Mouse (Mus musculus) liver, adult (tissue): ENCODE measurements around the gene Poc1a.

Experiments used
- GATA4 ChIP-seq: IDR thresholded peaks from 2 replicates; pipeline ENCODE4 v1.6.1; 2014; ENCODE audit warnings: mild to moderate bottlenecking, low read length; ENCODE audit not compliant: insufficient replicate concordance

The Poc1a gene

GRCm38 (mm10) chr9:106275806-106276205 is 5.1 kb upstream of the Poc1a start:
- TF ChIP-seq GATA4 = no peak

GRCm38 (mm10) chr9:106280386-106280785 is 475 bp upstream of the Poc1a start:
- no peak for TF ChIP-seq GATA4

DNA sequence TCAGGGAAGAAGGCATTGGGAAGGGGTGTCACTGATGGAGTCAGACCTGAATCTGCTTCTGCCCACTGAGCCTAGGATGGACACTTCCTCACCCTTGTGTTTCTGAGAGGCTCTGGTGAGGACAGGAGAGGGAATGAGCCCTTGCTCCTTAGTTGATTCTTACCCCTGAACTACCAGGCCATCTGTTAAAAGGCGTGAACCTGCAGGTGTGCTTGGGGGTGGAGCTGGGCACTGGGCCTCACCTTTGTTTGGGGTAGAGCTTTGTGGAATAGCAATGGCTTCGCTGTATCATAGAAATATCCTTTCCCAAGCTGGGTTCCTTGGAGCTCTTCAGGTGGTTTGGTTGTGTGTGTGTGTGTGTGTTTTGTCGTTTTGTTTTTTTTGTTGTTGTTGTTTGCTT is 1.2 kb downstream of the Poc1a start:
- TF ChIP-seq GATA4 = no peak

DNA sequence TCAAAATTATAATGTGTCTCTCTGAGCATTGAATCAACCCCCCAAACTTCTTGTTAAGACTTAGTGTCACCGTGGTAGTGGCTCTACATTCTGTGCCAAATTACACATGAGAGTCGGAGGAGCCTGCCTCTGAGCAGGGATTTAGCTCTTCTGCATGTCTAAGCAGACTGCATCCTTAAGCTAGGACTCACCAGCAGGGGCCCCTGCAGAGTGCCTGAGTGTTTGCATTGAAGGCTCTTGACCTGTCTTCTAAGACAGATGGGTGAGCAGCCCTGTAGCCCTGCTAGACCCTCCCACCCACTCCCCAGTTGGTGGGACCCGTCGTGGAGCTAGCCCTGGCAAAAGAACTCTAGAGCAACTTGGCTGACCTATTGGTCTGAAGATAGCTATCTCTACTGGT is 6.3 kb downstream of the Poc1a start:
- no peak for TF ChIP-seq GATA4

DNA sequence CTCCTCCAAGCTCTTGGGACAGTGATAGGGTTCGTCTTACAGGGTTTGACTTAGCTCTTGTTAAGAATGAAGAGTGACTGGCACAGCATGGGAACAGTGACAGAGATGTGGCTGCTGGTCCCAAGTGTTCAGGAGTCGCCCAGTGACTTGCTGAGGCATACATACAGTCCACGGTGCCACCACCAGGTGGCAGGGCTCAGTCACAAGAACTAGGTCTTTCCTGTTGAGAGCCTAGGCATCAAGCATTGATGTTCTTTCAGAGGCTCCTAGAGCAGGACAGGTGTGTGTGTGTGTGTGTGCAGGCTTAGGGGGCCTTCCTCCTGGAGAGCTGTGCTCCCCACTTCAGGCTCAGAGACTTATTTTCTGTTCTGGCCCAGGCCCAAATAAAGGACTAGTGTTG is 8.0 kb downstream of the Poc1a start:
- no peak for TF ChIP-seq GATA4

DNA sequence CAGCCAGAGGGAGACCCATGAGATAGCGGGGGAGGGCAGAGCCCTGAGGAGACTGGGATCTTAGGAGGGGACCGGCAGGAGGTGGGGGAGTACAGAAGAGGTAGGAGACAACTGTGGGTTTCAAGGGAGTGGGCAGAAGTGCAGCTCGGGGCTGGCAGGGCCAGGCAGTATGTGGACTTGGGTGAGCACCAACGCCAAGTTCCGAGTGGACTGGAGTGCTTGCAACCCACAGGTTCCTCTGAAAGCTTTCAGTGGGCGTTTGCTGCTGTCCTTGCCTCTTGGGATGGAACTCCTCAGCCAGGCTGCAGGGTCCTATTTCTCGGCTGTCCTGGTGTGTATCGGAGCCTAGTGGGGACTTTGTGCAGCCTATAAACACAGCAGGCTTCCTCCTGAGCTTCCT is 9.0 kb downstream of the Poc1a start:
- TF ChIP-seq GATA4 = no peak

- no peak for TF ChIP-seq GATA4
Measured at GRCm38 (mm10) chr9:106290636-106291122, 9.8 kb downstream of the Poc1a start.

- no peak for TF ChIP-seq GATA4
Measured at GRCm38 (mm10) chr9:106293569-106294156, 12.8 kb downstream of the Poc1a start.

DNA sequence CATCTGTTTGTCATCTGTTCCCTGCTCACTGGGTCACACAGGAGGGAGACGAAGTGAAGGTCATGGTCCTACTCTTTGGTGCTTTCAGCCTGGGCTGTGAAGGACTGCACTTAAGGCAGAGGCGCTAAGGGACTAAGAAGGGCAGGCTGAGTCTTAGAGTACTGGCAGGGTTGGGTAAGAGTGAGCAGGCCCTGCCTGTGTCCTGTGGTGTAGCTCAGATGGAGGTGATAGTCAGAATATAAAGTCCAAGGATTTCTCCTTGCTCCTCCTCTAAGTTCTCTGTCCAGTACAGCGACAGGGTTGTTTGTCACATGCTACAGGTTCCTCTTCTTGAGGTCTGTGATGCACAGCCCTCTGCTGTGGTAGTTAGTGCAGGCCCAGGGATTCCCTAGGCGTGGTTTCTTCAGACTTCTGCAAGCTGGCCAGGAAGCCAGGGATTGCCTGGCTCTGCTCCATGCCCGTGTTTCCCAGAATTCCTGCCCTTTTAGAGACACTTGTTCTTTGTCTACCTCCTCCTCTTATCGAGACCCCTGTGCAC is 15.8 kb downstream of the Poc1a start:
- TF ChIP-seq GATA4 = no peak

DNA sequence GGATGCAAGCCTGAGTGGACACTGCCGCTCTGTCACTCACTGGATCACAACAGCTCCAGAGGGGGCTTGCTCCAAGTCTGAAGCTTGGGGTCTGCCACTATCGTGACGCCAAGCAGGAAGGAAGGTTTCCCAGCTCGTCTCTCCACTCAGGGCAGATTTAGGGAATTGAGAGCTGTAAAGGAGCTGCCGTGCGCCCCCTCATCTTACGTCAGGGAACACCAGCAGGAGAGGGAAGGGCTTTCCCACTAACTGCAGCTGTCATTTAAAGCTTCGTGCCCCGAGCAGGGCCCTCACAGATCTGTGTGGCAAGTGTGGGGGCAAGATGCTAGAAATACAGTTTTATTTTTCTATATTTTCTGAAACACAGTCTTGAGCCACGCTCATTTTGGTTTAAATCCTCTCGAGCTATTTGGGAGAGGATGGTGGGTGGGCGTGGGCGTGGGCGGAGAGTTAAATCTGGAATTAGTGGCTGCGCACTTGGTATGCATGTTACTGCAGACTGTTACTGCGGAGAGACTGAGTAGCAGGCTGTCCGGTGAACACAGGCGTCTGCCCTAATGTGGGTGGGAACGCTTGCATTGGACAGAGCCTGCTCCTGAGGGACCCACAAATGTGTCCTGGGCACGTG is 19.4 kb downstream of the Poc1a start:
- no peak for TF ChIP-seq GATA4

DNA sequence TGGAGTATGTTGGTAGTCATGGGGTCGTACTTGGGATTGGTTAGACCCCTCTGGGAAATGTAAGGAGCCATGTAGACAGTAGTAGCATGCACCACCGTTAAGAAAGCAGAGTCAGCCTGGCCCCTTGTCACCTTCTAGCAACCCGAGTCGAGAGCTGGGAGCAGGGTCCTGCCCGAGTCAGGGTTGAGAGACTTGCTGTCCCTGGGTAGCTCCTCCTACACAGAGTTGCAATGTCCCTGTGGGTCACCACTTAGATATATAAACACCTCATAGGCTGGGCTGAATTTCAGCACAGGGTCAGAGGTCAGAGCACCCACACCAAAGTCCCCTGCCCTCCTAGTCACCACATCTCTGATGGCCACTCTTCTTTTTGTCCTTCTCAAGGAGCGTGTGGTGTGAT is 20.1 kb downstream of the Poc1a start:
- TF ChIP-seq GATA4 = no peak

GRCm38 (mm10) chr9:106301446-106302080 is 20.7 kb downstream of the Poc1a start:
- TF ChIP-seq GATA4 = no peak

DNA sequence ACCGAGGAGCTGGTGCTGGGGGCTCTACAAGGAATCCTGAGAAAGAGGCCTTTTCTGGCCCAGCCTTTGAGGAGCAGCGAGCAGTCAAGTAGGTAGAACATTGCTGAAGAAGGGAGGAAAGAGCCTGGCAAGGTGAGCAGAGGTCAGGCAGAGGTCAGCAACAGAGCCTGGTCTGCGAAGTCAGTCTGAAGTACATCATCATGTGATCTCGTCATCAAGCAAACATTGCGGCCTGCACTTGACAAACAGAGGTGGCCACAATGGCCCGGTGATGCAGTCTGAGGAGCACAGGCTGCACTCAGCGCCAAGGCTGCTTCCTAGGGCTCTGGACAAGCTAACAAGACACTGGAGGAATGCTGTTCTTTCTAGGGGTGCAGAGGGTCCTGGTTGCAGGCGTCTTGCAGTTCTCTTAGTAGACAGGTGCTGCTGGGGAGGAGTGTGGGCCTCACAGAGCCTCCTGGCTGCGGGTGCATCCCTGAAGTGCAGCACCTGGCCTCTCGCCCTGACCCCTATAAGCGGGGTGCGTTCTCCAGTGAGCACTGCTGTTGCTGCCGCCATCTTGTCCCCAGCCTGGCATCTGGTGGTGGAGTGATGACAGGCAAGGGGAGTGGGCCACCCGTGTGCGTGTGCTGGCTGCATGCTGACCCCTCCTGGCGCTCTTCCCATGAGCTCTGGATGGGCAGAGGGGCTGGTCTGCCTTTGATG is 21.7 kb downstream of the Poc1a start:
- TF ChIP-seq GATA4 = no peak

DNA sequence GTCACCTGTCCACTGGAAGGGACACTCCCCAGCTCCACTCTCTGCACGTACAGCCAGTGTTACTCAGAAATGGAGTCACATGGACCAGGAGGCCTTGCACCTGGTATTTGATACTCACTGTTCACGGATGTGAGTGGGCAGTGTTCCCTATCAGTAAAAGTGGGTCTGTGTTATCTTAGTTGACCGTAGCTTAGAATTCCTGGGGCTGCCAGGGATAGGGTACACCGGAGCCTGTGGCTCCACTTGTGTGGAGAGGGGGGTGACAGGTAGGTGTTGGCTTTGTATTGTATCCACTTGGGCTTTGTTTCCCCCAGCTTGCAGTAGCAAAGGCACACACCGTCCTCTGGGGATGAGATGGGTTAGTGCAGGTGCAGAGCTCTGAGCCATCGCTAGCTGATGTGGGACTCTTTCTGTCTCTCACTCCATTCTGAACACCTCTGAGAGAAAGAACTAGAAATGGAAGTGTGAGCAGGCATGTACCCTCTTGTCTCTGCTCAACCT is 22.6 kb downstream of the Poc1a start:
- no peak for TF ChIP-seq GATA4

- no peak for TF ChIP-seq GATA4
Measured at GRCm38 (mm10) chr9:106305228-106305627, 24.4 kb downstream of the Poc1a start.
